Mouse (Mus musculus) Muller cell, postnatal 12 days (primary cell): ENCODE data around the gene Lingo3.
A peak's percentile ranks its signal among the peaks of the same experiment; 100 is the strongest.

ENCODE experiments used
- DNase-seq: peaks from one replicate; pipeline ENCODE4 v3.0.0-alpha.2; 2015; ENCODE audit errors: inconsistent ontology term

The Lingo3 gene

DNA sequence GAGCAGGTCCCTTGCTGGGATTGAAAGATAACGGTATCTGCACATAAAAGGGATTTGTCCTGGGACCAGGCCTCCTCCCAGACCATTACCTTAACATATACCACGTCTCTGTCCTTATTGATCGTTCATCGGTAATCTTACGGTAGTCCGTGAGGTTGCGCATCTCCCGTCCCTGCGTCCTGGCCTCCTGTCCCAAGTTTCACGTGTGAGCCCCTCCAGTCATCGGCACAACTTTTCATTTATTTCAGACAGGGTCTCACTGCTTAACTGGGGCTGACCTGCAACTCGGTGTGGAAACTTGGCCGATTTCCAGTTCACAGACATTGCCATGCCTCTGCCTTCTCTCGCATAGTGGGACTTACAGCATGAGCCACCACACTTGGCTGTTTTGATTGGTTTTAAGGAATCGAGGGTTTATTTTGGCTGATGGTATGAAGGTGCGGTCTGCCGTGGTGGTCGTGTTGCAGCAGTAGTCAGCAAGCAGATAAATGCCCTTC lies 44.7 kb downstream of the Lingo3 start:
- DNase-seq, result peak; percentile 45

DNA sequence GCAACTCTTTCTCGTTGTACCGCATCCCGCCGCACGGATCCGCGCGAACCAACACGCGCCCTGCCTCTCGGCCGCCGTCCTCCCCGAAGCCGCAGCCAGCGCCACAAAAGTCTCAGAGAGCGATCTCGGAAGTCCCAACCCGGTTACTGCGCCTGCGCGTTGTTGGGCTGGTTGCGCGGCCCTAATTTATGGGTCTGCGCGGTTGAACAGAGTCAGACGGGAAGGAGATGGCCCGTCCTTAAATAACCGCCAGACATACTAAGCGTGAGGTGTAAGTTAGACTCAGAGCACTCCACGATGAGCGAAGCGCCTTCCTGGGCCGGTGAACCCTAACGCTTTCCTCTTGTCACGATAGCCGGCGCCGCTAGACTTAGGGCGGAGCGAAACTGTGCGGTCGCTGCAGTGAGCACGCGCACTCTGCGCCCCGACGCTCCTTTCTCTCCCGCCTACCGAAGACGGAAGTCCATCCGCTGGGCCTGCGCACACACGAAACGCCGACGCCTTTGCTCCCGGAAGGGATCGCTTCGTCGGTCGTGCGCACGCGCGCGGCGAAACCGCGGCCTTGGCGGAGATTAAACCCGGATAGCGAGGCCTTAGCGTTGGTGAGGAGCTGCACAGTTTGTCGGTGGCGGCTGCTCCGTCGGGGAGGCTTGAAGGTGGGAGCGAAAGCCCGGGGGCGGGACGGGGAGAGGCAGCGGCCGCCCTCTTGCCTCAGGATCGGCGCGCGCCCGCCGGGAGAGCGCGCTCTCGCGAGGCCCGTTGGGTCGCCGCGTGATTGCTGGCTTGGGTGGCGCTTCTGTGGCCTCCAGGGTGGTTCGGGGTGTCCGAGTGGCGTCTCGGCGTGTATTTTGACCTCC lies 45.5 kb downstream of the Lingo3 start, which contains the start of the genes Sf3a2 and Plekhj1:
Sf3a2 (plus strand) TSS at position 49 of the 857 bp plus-strand sequence.
Plekhj1 (minus strand) TSS at position 477 of the 857 bp plus-strand sequence.
- DNase-seq, result peak; percentile 97

DNA sequence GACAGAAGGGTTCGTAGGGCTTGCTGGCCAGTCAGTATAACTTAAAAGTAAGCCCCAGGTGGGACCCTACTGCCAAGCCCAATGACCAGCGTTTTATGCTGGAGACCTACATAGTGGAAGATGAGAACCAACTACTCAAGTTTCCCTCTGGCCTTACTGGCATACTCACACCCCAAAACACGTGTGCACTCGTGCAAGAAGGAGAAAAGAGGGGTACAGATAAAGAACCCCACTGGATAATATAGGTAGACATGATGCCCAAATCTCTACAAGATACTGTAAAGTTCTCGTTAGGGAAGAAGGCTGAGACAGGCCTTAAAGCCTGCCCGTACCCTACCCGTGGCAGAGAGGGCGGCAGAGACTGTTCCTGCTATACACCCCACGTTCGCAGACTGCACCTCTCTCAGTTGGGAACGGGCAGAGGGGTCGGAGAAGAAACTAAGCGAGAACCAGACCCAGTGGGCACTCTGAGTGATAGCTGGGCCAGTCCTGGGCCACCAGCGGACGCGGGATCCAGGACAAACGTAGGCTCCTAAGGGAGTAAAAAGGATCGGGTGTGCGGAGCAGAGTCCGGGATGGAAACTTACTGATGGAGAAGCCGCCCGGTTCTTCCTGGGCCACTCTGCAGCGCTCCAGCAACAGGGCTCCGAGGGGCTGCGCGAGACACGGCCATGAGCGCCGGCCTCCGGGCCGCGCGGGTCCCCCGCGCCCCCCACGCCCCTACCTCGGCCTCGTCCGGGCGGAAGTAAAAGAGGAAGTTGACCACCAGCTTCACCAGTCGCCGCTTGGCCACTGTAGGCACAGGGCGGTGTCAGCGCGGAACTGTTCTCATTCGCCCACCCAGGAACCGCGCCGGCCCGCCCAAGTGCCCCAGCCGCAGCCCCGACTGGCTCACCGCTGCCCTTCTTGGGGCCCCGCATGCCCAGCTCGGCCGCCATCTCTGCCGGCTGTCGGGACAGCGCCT lies 46.4 kb downstream of the Lingo3 start:
- no peak for DNase-seq

DNA sequence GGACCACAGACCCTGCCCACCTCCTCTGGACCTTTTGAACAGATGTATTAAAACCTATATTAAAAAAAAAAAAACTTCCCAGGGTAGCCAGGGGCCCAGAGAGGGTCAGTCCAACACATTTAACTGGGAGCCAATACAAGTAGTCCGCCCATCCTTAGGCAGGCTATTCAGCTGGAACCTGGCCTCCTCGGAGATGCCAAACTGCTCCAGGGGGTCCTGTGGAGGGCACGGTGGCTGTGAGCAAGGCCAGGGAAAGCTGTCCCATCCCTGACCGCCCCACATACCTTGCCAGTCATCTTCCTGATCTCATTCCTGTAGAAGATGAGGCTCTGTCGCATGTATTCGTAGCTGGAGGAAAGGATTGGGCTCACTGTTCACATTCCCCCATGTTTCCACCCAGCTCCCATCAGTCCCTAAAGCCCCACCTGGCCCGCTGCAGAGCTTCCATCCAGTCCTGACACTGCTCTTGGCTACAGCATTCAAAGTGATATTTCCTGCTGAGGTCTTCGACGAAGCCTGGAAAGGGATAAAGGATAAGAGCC lies 47.5 kb downstream of the Lingo3 start:
- no peak for DNase-seq

DNA sequence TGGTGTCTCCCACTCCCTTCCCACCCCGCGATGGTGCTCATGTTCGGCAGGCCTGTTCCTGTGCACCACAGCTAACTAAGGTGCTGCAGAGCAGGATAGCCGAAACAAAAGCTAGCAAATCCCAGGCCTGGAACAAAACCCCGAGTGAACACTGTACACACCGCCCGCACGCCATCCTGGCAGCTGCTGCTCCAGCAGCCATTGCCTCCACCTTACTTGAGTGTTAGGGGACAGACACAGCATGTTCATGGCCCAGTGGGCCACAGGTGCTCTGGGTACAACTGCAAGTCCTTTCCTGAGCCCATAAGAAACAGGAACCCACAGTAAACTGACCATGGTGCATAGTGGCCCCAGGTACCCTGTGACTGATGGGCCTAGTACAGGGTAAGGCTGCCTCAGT lies 49.1 kb downstream of the Lingo3 start:
- no peak for DNase-seq

DNA sequence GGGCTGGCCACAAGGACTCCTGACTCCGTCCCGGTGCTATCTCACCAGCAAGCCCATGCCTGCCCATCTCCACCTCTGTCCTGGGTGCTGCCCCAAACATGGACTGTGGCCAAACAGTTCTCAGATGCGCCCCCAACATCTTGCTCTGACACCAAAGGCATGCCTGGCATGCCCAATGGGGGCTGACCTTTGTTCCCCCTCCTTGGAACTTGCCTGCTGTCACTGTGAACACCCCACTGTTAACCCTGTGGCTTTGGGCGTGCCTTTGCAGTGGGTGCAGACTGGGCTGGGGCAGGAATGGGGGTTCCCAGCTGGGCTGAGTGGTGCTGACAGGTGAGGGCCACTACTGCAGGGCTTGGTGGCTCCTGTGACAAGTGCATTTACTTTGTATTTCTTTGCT lies 50.0 kb downstream of the Lingo3 start:
- no peak for DNase-seq

DNA sequence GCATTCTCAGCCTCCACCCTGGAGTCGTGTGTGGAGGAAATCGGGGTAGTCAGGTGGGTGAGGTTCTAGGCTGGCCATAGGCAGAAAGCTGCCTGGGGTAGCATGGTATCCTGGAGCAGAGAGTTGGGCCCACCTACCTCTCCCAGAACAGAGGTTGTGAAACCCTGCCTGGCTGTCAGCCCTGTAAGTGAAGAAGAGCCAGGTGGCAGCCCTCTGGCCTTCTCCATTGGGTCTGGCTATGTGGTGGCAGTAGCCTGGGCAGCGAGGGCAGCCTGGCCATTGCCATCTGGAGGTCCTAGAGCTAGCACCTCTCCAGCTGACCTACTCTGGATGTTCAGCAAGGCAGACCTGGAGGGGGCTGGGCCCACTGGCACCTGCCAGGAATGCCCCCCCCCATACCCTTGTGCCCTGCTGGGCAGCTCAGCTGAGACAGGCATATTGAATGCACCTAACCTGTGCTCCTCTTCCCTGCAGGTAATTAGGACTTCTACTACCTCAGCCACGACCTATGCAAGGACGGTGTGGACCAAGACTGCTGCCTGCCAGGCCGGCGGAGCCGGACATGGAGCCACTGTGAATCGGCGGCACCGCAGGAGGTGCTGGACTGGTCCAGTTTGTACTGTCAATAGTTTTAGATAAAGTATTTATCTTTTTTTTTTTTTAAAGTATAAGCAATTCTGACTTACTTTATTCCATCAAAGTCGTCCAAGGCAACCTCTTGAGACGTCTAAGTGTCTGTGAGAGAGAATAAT lies 50.6 kb downstream of the Lingo3 start:
- no peak for DNase-seq

DNA sequence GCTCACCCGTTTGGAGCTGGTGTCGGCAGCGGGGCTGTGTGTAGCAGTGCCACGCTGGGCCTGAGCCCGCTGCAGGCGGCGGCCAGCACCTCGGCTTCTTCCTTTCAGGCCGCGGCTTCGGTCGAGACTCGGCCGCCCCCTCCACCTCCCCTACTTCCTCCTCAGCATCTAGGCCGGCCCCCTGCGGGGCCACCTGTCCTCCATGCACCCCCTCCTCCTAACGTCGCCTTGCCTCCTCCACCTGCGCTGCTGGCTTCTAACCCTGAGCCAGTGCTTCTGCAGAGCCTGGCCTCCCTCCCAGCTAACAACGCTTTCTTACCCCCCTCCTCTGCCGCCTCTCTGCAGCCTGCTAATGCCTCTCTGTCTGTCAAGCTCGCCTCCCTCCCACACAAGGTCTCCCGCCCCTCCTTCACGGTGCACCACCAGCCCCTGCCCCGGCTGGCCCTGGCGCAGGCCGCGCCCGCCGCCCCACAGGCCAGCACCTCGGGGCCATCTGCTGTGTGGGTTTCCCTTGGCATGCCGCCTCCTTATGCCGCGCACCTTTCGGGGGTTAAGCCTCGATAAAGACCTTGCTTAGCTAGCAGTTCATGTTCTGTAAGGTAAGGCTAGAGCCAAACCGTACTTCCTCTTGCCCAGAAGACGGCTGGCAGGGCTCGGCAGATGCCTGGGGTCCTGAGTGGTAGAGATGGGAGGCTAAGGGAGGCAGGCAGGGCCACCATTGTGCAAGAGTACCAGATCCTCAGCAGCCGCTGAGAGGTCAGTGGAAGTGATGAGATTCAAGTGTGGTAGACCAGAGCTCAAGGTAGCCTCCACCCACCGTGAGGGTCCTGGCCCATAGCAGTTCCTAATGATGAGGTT lies 51.4 kb downstream of the Lingo3 start:
- DNase-seq, result no peak

DNA sequence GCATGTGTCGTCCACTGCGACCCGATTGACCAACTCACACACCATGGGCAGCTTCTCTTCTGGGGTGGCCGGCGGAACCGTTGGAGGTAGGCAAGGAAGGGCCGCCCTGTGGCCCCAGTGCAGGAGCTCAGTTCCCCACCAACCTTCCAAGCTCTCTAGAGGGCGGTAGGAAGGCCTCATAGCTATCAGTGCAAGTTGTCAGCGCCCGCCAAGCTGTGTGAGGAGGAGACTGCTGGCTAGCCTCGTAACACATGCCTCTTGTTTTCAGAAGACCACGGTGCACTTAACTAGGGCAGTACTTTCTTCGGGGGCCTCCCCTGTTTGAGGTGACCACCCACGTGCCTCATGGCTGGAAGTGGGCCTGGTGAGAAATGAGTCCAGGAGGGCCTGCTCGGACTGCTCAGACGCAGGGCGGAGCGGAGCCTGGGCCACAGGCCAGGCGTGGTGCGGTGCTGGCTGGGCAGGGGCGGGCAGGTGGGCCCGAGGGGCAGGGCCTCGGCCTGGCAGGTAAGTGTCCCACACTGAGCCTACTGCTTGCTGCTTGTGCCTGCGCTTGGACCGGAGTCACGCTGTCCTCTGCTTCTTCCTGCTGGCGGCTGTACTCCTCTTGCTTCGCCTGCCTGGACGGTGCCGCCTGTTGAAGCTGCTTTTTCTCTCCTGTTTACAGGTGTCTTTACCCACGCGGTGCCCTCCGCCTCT lies 52.2 kb downstream of the Lingo3 start:
- no peak for DNase-seq

DNA sequence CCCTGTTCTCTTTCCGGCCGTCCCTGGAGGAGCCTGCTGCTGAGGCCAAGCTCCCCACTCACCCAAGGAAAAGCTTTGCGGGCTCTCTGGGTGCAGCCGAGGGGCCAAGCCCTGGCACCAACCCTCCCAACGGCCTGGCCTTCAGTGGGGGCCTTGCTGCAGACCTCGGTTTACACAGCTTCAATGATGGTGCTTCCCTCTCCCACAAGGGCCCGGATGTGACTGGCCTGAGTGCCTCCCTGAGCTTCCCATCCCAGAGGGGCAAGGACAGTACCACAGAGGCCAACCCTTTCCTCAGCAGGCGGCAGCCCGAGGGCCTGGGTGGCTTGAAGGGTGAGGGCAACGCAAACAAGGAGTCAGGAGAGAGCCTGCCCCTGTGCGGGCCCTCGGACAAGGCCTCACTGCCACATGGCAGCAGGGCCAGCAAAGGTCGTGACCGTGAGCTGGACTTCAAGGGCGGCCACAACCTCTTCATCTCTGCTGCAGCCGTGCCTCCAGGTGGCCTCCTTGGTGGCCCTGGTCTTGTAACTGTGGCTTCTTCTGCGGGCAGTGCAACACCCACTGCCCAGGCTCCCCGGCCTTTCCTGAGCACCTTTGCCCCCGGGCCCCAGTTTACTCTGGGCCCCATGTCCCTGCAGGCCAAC lies 53.0 kb downstream of the Lingo3 start:
- DNase-seq, result no peak

DNA sequence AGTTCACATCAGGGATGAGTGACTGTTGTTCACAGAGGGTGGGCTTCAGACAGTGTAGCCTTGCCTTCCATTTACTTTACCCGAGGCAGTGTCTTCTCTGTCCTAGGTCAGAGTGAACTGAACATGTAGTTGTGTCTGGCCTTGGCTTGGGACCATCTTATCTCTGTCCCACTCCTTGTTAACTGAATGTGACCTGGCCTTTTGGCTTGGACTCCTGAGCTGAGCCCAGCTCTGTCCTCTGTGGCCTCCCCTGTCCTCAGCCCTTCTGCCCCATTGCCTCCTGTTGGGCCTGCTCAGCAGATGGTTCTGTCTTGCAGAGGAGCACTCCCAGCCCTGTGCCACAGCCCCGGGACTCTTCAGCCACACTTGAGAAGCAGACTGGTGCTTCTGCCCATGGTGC lies 56.3 kb downstream of the Lingo3 start:
- DNase-seq, result no peak

DNA sequence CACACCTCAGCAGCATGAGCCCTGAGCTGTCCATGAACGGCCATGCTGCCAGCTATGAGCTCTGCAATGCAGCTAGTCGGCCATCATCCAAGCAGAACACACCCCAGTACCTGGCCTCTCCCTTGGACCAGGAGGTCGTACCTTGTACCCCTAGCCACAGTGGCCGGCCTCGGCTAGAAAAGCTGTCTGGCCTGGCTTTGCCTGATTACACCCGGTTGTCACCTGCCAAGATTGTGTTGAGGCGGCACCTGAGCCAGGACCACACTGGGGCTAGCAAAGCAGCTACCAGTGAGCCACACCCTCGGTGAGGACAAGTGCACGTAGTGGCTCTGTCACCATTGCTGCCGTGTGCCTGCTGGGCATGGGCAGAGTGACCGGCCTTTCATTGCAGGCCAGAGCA lies 57.9 kb downstream of the Lingo3 start:
- no peak for DNase-seq

DNA sequence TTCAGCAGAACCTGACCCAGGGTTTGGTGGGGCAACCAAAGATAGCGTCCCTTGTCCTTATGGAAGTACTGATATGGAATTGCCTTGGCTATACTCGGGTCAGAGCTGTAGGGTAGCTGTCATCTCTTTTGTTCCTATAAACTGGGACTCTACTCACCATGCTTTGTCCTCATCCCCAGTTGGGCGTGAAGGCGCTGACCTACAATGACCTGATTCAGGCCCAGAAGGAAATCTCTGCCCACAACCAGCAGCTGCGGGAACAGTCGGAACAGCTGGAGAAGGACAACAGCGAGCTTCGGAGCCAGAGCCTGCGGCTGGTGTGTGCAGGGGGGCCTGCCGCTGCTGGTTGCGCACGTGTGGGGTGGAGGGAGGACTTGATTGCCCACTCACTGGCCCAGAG lies 59.0 kb downstream of the Lingo3 start:
- no peak for DNase-seq

DNA sequence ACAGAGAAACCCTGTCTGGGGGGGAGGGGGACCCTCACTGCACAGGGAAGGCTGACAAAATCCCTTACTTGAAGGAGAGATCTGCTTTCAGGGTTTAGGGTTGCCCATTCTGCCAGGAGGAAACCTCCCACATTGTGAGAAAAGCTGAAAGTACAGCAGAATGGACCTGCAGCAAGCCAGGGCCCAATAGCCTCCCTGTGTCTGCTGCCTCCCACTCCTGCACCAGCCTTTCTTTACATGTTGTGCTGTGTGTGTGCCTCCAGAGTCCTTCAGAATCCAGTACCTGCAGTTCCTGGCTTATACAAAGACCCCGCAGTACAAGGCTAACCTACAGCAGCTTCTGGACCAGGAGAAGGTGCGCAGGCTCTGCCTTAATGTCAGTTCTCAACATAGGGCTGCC lies 59.5 kb downstream of the Lingo3 start:
- no peak for DNase-seq
